Mouse (Mus musculus): ENCODE measurements around the gene Pip4k2a.

DNA sequence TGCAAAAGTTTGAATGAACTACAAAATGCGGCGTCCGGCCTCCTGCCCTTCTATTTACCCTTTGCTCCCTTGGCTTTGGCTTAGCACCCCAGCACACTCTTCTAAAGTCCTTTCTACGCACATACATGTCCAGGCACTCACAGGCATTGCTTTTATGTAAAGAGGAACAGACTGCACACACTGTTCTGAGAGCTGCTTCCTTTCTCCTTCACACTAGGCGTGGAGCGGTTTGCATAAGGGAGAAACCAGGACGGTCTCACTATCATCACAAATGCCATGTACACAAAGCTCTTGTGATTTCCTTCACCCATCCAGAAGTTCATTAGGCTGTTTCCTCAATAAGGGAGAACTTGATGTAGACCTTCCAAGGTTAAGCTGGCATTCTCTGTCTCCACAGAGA, 8.2 kb upstream of the Pip4k2a start:
- no peak for TF ChIP-seq GATA1 (IDR thresholded peaks at IDR 0.05; ENCODE audit: borderline replicate concordance, low read length)
- no peak for TF ChIP-seq FLI1 (IDR thresholded peaks at IDR 0.05; ENCODE audit: low read length)

Data from megakaryocyte, embryonic 14.5 days (primary cell).